Mouse (Mus musculus) stomach, postnatal 0 days (tissue): ENCODE measurements around the gene Oaz2. TPM values are rescaled to one million over a fixed set of nuclear protein-coding genes. Genes with fewer than 3 reads are reported as not detected.
"Not testable (repeated sequence)": the region's sequence is repeated elsewhere in the genome, so short reads cannot be mapped to it uniquely, and the experiment has no call there.

Experiments
- ATAC-seq: fragments of 200-750 bp; cut with Nextera tagmentation; 2 replicates; pipeline ENCODE4 v1.8.0; 2017; ENCODE audit not compliant: low FRiP score, low TSS enrichment
- DNase-seq: peaks from one replicate; pipeline ENCODE4 v3.0.0-alpha.2; 2016; ENCODE audit warnings: low spot score
- H3K27ac ChIP-seq: fragments of 300-500 bp; sonication (generic); replicated peaks from 2 replicates; pipeline ENCODE4 v1.5.1; 2014; ENCODE audit warnings: mild to moderate bottlenecking, control low read depth
- H3K27me3 ChIP-seq: fragments of 300-500 bp; sonication (generic); 2 replicates; pipeline ENCODE4 v1.6.1; 2014; ENCODE audit warnings: low read length; ENCODE audit not compliant: control insufficient read depth, insufficient read depth
- H3K36me3 ChIP-seq: fragments of 300-500 bp; sonication (generic); 2 replicates; pipeline ENCODE4 v1.6.1; 2014; ENCODE audit warnings: low read length, mixed read lengths; ENCODE audit not compliant: control insufficient read depth, insufficient read depth
- H3K4me1 ChIP-seq: fragments of 300-500 bp; sonication (generic); replicated peaks from 2 replicates; pipeline ENCODE4 v1.6.1; 2014; ENCODE audit warnings: antibody characterized with exemption; ENCODE audit not compliant: control insufficient read depth, insufficient read depth
- H3K4me2 ChIP-seq: fragments of 300-500 bp; sonication (generic); replicated peaks from 2 replicates; pipeline ENCODE4 v1.6.1; 2014; ENCODE audit warnings: low read depth, mild to moderate bottlenecking, control low read depth, moderate library complexity
- H3K4me3 ChIP-seq: fragments of 300-500 bp; sonication (generic); 2 replicates; pipeline ENCODE4 v1.5.1; 2014; ENCODE audit warnings: low read depth, low read length, control low read depth
- H3K9ac ChIP-seq: fragments of 300-500 bp; sonication (generic); 2 replicates; pipeline ENCODE4 v1.6.1; 2014; ENCODE audit warnings: mild to moderate bottlenecking, low read length, control low read depth, mixed read lengths
- H3K9me3 ChIP-seq: fragments of 300-500 bp; sonication (generic); 2 replicates; pipeline ENCODE4 v1.6.1; 2016; ENCODE audit warnings: low read length; ENCODE audit not compliant: control insufficient read depth
- CTCF ChIP-seq: IDR thresholded peaks from 2 replicates; pipeline ENCODE4 v1.5.1; 2016; ENCODE audit warnings: antibody characterized with exemption, low read depth, mild to moderate bottlenecking, moderate library complexity
- EP300 ChIP-seq: optimal IDR thresholded peaks from 2 replicates; pipeline ENCODE3; 2016; ENCODE audit warnings: antibody characterized with exemption
- WGBS: fragments of 180-500 bp; shearing (Covaris S2); extraction: QIAGEN DNeasy Blood & Tissue Kit; methylation state at CpG from one replicate; pipeline ENCODE4 v1.1.7; 2014; 5-methylcytosine and 5-hydroxymethylcytosine counted together
- polyA plus RNA-seq: library from polyadenylated mRNA; unstranded; fragments of >200 nt; fragmentation: Nextera tagmentation; extraction: Ambion mirVana; gene quantifications from 2 replicates; pipeline ENCODE4 v1.2.1, GENCODE M21; 2015

Gene Oaz2
- polyA plus RNA-seq, 1 experiment from 2014 or later, result 138 TPM

DNA sequence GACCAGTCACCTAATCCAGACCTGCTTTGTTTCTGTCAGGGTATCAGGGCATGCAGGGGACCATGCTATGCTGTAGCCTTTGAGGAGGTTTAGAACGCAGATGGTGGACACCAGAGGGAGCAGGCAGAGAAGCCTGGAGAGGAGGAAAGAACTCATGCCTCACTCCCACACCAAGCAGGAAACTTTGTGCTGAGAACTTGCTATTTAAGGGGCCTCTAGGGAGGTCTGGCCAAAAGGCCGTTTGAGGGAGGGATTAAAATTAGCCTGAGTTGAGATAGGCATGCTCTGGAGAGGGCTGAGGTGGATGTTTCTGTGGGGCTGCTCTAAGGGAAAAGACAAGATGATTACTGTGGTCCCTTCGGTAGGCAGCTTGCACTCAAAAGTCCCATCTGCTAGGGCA lies 21.8 kb upstream of the Oaz2 start:
- Histone ChIP-seq H3K27me3 (no peaks in the 10 kb centered on the region), H3K9ac (no peak overlapping the region), H3K27ac (no peak overlapping the region), H3K36me3 (no peaks in the 10 kb centered on the region), H3K4me3 (no peak overlapping the region), H3K9me3 (no peaks in the 10 kb centered on the region), H3K4me1 (peaks cover 5% of the 10 kb centered on the region; the same call in 1 of the 2 replicates), H3K4me2 (no peak overlapping the region)
- ATAC-seq (no peak), DNase-seq (no peak)
- TF ChIP-seq CTCF, result peak; percentile 48
- TF ChIP-seq EP300, result no peak
- WGBS, result 36% methylated on average over 3 of the region's 3 CpGs

- H3K4me1 ChIP-seq, result peaks cover 5% of the 10 kb centered on the region; the same call in 1 of the 2 replicates
Observed at GRCm38 (mm10) chr9:65646782-65647181, 21.0 kb upstream of the Oaz2 start.

GRCm38 (mm10) chr9:65648730-65649129 lies 19.1 kb upstream of the Oaz2 start:
- no peaks in the 10 kb centered on the region for H3K36me3 ChIP-seq
- 88% methylated on average over 13 of the region's 13 CpGs for WGBS
- peaks cover 5% of the 10 kb centered on the region; the same call in 1 of the 2 replicates for H3K4me1 ChIP-seq
- H3K4me2 ChIP-seq, result no peak overlapping the region
- no peak for TF ChIP-seq CTCF
- TF ChIP-seq EP300, result no peak
- H3K27ac ChIP-seq, result no peak overlapping the region
- H3K4me3 ChIP-seq, result no peak overlapping the region
- H3K9ac ChIP-seq, result no peak overlapping the region
- H3K27me3 ChIP-seq, result no peaks in the 10 kb centered on the region
- H3K9me3 ChIP-seq, result no peaks in the 10 kb centered on the region
- ATAC-seq, result no peak
- DNase-seq, result no peak

More at GRCm38 (mm10) chr9:65646782-65647181, 21.0 kb upstream of the Oaz2 start:
- no peak overlapping the region for H3K27ac ChIP-seq
- no peaks in the 10 kb centered on the region for H3K27me3 ChIP-seq
- no peak overlapping the region for H3K9ac ChIP-seq
- DNase-seq, result no peak
- no peak overlapping the region for H3K4me3 ChIP-seq
- no peak for ATAC-seq
- no peaks in the 10 kb centered on the region for H3K9me3 ChIP-seq
- no peaks in the 10 kb centered on the region for H3K36me3 ChIP-seq
- TF ChIP-seq EP300 (no peak), CTCF (no peak)
- WGBS, result 79% methylated on average over 2 of the region's 2 CpGs
- H3K4me2 ChIP-seq, result no peak overlapping the region

DNA sequence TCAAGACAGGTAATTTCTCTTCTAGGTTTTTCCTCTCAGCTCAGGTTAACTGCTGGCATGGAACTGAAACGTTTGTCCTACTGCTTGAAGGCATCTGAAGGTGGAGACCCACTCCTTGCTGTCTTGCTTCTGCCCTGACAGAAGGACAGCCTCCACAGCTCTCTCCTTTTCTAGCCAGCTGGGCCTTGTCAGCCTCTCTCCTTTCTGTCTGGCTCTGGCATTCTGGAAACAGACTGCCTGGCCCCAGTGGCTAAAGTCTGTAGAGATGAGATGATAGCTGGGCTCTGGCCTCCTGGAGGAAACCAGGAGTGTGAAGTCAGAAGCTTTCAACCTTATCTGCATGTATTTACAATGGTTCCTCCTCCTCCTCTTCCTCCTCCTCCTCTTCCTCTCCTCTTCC lies 17.8 kb upstream of the Oaz2 start:
- Histone ChIP-seq H3K36me3 (no peaks in the 10 kb centered on the region), H3K4me2 (no peak overlapping the region), H3K9ac (no peak overlapping the region), H3K27me3 (no peaks in the 10 kb centered on the region), H3K27ac (no peak overlapping the region; the same call in 1 of the 2 replicates), H3K9me3 (no peaks in the 10 kb centered on the region), H3K4me3 (no peak overlapping the region), H3K4me1 (peaks cover 5% of the 10 kb centered on the region; the same call in 1 of the 2 replicates)
- no peak for ATAC-seq
- no peak for DNase-seq
- 28% methylated on average over 1 of the region's 1 CpGs for WGBS
- TF ChIP-seq EP300 (no peak), CTCF (no peak)

DNA sequence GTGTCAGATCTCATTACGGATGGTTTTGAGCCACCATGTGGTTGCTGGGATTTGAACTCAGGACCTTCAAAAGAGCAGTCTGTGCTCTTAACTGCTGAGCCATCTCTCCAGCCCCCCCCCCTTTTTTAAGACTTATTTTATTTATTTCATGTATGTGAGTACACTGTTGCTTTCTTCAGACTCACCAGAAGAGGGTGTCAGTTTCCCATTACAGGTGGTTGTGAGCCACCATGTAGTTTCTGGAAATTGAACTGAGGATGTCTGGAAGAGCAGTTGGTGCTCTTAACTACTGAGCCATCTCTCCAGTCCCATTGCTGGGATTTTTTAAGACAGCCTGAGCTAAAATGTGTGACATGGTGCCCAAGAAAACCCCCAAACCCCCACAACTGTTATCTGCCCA lies 15.8 kb upstream of the Oaz2 start:
- H3K4me2 ChIP-seq, H3K27ac ChIP-seq, H3K9me3 ChIP-seq, H3K27me3 ChIP-seq, ATAC-seq, DNase-seq, H3K36me3 ChIP-seq, H3K4me3 ChIP-seq, H3K9ac ChIP-seq, H3K4me1 ChIP-seq: not testable (repeated sequence)
- TF ChIP-seq CTCF, result peak; percentile 56
- 90% methylated on average over 1 of the region's 1 CpGs for WGBS

GRCm38 (mm10) chr9:65653741-65654140 lies 14.1 kb upstream of the Oaz2 start:
- H3K4me3 ChIP-seq, result no peak overlapping the region
- 0 out of 2 replicates have a peak, but pooled peaks cover 2% of the 10 kb centered on the region for H3K4me1 ChIP-seq
- no peak overlapping the region for H3K9ac ChIP-seq
- H3K9me3 ChIP-seq, result no peaks in the 10 kb centered on the region
- WGBS, result 89% methylated on average over 4 of the region's 4 CpGs
- TF ChIP-seq EP300, result no peak
- no peak for TF ChIP-seq CTCF
- DNase-seq, result no peak
- ATAC-seq, result no peak
- no peaks in the 10 kb centered on the region for H3K27me3 ChIP-seq
- H3K4me2 ChIP-seq, result no peak overlapping the region
- no peaks in the 10 kb centered on the region for H3K36me3 ChIP-seq
- no peak overlapping the region for H3K27ac ChIP-seq
